Mouse (Mus musculus): ENCODE measurements around the gene Ugt1a5. TPM values are rescaled to one million over a fixed set of nuclear protein-coding genes. Genes with fewer than 3 reads are reported as not detected.

The Ugt1a5 gene
- polyA plus RNA-seq, 1 experiment from 2014 or later, result not detected

- WGBS, result 77% methylated on average over 4 of the region's 4 CpGs
- Histone ChIP-seq H3K4me2 (replicated peaks) (no peak overlapping the region), H3K9me3 (ENCODE audit: control insufficient read depth, low read length) (peaks cover 99% of the 10 kb centered on the region), H3K4me1 (replicated peaks; ENCODE audit: control insufficient read depth, insufficient read depth, low read length) (no peaks in the 10 kb centered on the region), H3K36me3 (replicated peaks; ENCODE audit: control insufficient read depth, insufficient read depth) (no peaks in the 10 kb centered on the region), H3K4me3 (replicated peaks; ENCODE audit: low read length) (no peak overlapping the region), H3K27me3 (ENCODE audit: control insufficient read depth, insufficient read depth, low read length) (no peaks in the 10 kb centered on the region), H3K9ac (no peak overlapping the region), H3K27ac (no peak overlapping the region)
- DNase-seq (ENCODE audit: low spot score), result no peak
- ATAC-seq (ENCODE audit: low FRiP score), result no peak
These were observed 74.8 kb downstream of the Ugt1a5 start for GRCm38 (mm10) chr1:88240579-88240978.

DNA sequence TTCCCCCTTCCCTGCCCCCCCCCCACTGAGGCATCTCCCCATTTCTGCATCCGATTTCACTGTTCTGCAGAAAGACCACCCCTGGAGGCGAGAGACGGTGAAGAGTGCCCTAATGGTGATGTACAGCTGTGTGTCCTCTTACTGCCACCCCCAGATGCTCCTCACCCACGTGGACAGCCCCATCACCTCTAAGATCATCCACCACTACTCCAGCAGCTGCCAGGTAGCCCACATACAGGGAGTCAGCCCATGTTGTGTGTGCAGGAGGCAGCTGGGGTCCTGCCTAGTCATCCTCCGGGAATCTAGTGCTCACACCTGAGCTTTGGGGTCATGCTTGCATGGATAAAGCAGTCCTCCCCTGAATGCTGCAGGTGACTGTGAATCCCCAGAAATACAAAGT is 78.0 kb downstream of the Ugt1a5 start:
- ATAC-seq (ENCODE audit: low FRiP score), result no peak
- H3K4me3 ChIP-seq (replicated peaks; ENCODE audit: low read length), result no peak overlapping the region

GRCm38 (mm10) chr1:88245881-88246280 is 80.1 kb downstream of the Ugt1a5 start:
- no peak overlapping the region for H3K9ac ChIP-seq
- WGBS, result 79% methylated on average over 6 of the region's 6 CpGs
- ATAC-seq (ENCODE audit: low FRiP score) (no peak), DNase-seq (ENCODE audit: low spot score) (no peak)
- no peak overlapping the region for H3K4me3 ChIP-seq (replicated peaks; ENCODE audit: low read length)
- H3K36me3 ChIP-seq (replicated peaks; ENCODE audit: control insufficient read depth, insufficient read depth), result no peaks in the 10 kb centered on the region
- peaks cover 100% of the 10 kb centered on the region for H3K9me3 ChIP-seq (ENCODE audit: control insufficient read depth, low read length)
- H3K27me3 ChIP-seq (ENCODE audit: control insufficient read depth, insufficient read depth, low read length), result no peaks in the 10 kb centered on the region
- H3K4me1 ChIP-seq (replicated peaks; ENCODE audit: control insufficient read depth, insufficient read depth, low read length), result no peaks in the 10 kb centered on the region
- H3K4me2 ChIP-seq (replicated peaks), result no peak overlapping the region
- H3K27ac ChIP-seq, result no peak overlapping the region

More for the DNA sequence above, 78.0 kb downstream of the Ugt1a5 start:
- H3K4me1 ChIP-seq (replicated peaks; ENCODE audit: control insufficient read depth, insufficient read depth, low read length), result no peaks in the 10 kb centered on the region
- WGBS, result 68% methylated on average over 5 of the region's 5 CpGs
- no peaks in the 10 kb centered on the region for H3K36me3 ChIP-seq (replicated peaks; ENCODE audit: control insufficient read depth, insufficient read depth)
- H3K9me3 ChIP-seq (ENCODE audit: control insufficient read depth, low read length), result peaks cover 100% of the 10 kb centered on the region
- no peak overlapping the region for H3K27ac ChIP-seq
- no peak overlapping the region for H3K9ac ChIP-seq
- DNase-seq (ENCODE audit: low spot score), result no peak
- H3K27me3 ChIP-seq (ENCODE audit: control insufficient read depth, insufficient read depth, low read length), result no peaks in the 10 kb centered on the region
- H3K4me2 ChIP-seq (replicated peaks), result no peak overlapping the region

DNA sequence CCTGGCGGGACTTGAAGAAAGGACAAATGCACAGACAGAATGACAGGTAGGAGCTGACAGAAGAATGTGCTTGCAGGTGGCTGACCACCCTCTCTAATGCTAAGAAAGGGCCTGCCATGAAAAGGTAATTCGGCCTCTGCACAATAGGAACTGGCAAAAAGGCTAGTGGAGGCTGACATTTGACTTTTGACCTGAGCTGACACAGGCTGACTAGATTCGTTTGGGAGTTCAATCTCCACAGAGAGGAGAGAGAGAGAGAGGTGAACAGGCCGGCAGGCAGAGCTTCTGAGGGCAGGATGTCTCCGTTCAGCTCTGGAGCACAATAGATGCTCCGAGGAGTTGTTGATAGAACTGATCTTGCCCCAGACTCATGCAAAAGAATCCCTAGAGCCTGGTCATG is 80.6 kb downstream of the Ugt1a5 start:
- DNase-seq (ENCODE audit: low spot score) (no peak), ATAC-seq (ENCODE audit: low FRiP score) (no peak)
- Histone ChIP-seq H3K9ac (no peak overlapping the region), H3K36me3 (replicated peaks; ENCODE audit: control insufficient read depth, insufficient read depth) (no peaks in the 10 kb centered on the region), H3K4me1 (replicated peaks; ENCODE audit: control insufficient read depth, insufficient read depth, low read length) (no peaks in the 10 kb centered on the region), H3K27ac (no peak overlapping the region), H3K9me3 (ENCODE audit: control insufficient read depth, low read length) (peaks cover 100% of the 10 kb centered on the region), H3K4me2 (replicated peaks) (no peak overlapping the region), H3K27me3 (ENCODE audit: control insufficient read depth, insufficient read depth, low read length) (no peaks in the 10 kb centered on the region), H3K4me3 (replicated peaks; ENCODE audit: low read length) (no peak overlapping the region)
- 46% methylated on average over 6 of the region's 6 CpGs for WGBS

GRCm38 (mm10) chr1:88247660-88248059 is 81.8 kb downstream of the Ugt1a5 start:
- Histone ChIP-seq H3K36me3 (replicated peaks; ENCODE audit: control insufficient read depth, insufficient read depth) (no peaks in the 10 kb centered on the region), H3K27ac (no peak overlapping the region), H3K9ac (no peak overlapping the region), H3K9me3 (ENCODE audit: control insufficient read depth, low read length) (peaks cover 98% of the 10 kb centered on the region), H3K4me2 (replicated peaks) (no peak overlapping the region), H3K27me3 (ENCODE audit: control insufficient read depth, insufficient read depth, low read length) (no peaks in the 10 kb centered on the region), H3K4me1 (replicated peaks; ENCODE audit: control insufficient read depth, insufficient read depth, low read length) (no peaks in the 10 kb centered on the region), H3K4me3 (replicated peaks; ENCODE audit: low read length) (no peak overlapping the region)
- ATAC-seq (ENCODE audit: low FRiP score), result no peak
- DNase-seq (ENCODE audit: low spot score), result no peak
- WGBS, result 48% methylated on average over 2 of the region's 2 CpGs

DNA sequence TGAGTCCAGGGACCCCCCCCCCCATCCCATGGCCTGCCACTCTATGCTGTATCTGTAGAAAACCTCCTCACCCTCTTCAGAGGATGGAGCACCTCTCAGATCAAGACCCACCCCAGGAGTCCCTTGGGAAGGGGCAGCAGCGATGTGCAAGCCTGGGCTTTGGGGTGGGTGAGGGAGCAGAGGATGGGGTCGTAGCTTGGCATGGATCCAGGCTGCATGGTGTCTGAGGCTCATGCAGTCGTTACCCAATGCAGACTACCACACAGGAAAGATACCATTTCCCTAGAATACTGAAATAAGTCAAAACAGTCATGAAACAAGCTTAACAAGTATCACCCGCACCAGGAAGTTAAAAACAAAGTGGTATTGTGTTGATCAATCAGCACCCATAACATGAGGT is 82.8 kb downstream of the Ugt1a5 start:
- Histone ChIP-seq H3K9me3 (ENCODE audit: control insufficient read depth, low read length) (peaks cover 98% of the 10 kb centered on the region), H3K4me1 (replicated peaks; ENCODE audit: control insufficient read depth, insufficient read depth, low read length) (no peaks in the 10 kb centered on the region), H3K27me3 (ENCODE audit: control insufficient read depth, insufficient read depth, low read length) (no peaks in the 10 kb centered on the region), H3K9ac (no peak overlapping the region), H3K4me3 (replicated peaks; ENCODE audit: low read length) (no peak overlapping the region), H3K36me3 (replicated peaks; ENCODE audit: control insufficient read depth, insufficient read depth) (no peaks in the 10 kb centered on the region), H3K4me2 (replicated peaks) (no peak overlapping the region), H3K27ac (no peak overlapping the region)
- WGBS, result 71% methylated on average over 4 of the region's 4 CpGs
- ATAC-seq (ENCODE audit: low FRiP score) (no peak), DNase-seq (ENCODE audit: low spot score) (no peak)

- Histone ChIP-seq H3K4me2 (replicated peaks) (no peak overlapping the region), H3K9ac (no peak overlapping the region), H3K4me3 (replicated peaks; ENCODE audit: low read length) (no peak overlapping the region), H3K36me3 (replicated peaks; ENCODE audit: control insufficient read depth, insufficient read depth) (no peaks in the 10 kb centered on the region), H3K4me1 (replicated peaks; ENCODE audit: control insufficient read depth, insufficient read depth, low read length) (no peaks in the 10 kb centered on the region), H3K9me3 (ENCODE audit: control insufficient read depth, low read length) (peaks cover 97% of the 10 kb centered on the region), H3K27ac (no peak overlapping the region), H3K27me3 (ENCODE audit: control insufficient read depth, insufficient read depth, low read length) (no peaks in the 10 kb centered on the region)
- WGBS, result 80% methylated on average over 7 of the region's 7 CpGs
- no peak for ATAC-seq (ENCODE audit: low FRiP score)
- no peak for DNase-seq (ENCODE audit: low spot score)
These were observed 83.8 kb downstream of the Ugt1a5 start for GRCm38 (mm10) chr1:88249596-88249995.

DNA sequence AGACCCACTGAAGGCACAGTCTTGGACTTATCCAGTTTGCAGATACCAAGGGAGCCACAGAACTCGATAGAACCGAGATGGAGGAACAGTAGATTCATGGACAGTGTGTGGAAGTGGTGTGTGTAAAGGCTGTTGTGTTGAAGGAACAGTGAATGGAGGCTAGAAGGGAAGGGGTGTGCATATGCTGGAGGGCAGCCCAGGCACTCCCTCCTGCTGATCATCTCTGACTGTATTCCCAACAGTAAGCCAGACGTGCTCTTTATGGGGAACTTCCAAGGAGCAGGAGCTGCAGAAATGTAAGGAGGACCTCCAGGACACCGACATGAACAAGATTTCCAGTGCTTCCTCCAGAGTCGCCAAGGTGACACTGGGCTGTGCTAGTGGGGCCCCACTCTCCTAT is 84.2 kb downstream of the Ugt1a5 start:
- ATAC-seq (ENCODE audit: low FRiP score) (no peak), DNase-seq (ENCODE audit: low spot score) (no peak)
- H3K4me2 ChIP-seq (replicated peaks), result no peak overlapping the region
- H3K4me3 ChIP-seq (replicated peaks; ENCODE audit: low read length), result no peak overlapping the region
- no peak overlapping the region for H3K27ac ChIP-seq
- H3K27me3 ChIP-seq (ENCODE audit: control insufficient read depth, insufficient read depth, low read length), result no peaks in the 10 kb centered on the region
- H3K9ac ChIP-seq, result no peak overlapping the region
- H3K9me3 ChIP-seq (ENCODE audit: control insufficient read depth, low read length), result peaks cover 97% of the 10 kb centered on the region
- WGBS, result 86% methylated on average over 5 of the region's 5 CpGs
- H3K36me3 ChIP-seq (replicated peaks; ENCODE audit: control insufficient read depth, insufficient read depth), result no peaks in the 10 kb centered on the region
- no peaks in the 10 kb centered on the region for H3K4me1 ChIP-seq (replicated peaks; ENCODE audit: control insufficient read depth, insufficient read depth, low read length)

DNA sequence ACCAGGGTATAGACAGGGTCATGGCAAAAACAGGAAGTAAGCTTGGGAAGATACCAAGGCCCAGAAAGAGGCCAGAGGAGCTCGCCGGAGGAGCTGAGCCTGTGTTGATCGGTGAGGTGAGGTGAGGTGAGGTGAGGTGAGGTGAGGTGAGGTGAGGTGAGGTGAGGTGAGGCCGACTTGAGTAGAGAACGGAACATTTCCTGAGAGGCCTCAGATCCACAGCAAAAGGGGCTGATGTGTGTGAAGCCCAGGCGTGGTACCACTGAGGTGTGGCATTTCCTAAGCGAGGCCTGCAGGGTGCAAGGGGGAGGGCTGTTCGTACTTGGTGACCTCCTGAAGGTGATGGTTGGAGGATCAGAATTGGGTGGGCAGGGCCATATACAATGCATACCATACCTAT is 87.3 kb downstream of the Ugt1a5 start:
- DNase-seq (ENCODE audit: low spot score) (no peak), ATAC-seq (ENCODE audit: low FRiP score) (no peak)
- Histone ChIP-seq H3K4me1 (replicated peaks; ENCODE audit: control insufficient read depth, insufficient read depth, low read length) (no peaks in the 10 kb centered on the region), H3K9ac (no peak overlapping the region), H3K4me2 (replicated peaks) (no peak overlapping the region), H3K27ac (no peak overlapping the region), H3K27me3 (ENCODE audit: control insufficient read depth, insufficient read depth, low read length) (no peaks in the 10 kb centered on the region), H3K9me3 (ENCODE audit: control insufficient read depth, low read length) (peaks cover 95% of the 10 kb centered on the region), H3K4me3 (replicated peaks; ENCODE audit: low read length) (no peak overlapping the region), H3K36me3 (replicated peaks; ENCODE audit: control insufficient read depth, insufficient read depth) (no peaks in the 10 kb centered on the region)
- 77% methylated on average over 8 of the region's 8 CpGs for WGBS

GRCm38 (mm10) chr1:88253540-88253939 is 87.7 kb downstream of the Ugt1a5 start:
- H3K36me3 ChIP-seq (replicated peaks; ENCODE audit: control insufficient read depth, insufficient read depth), result no peaks in the 10 kb centered on the region
- no peak overlapping the region for H3K4me2 ChIP-seq (replicated peaks)
- H3K9ac ChIP-seq, result no peak overlapping the region
- no peak overlapping the region for H3K4me3 ChIP-seq (replicated peaks; ENCODE audit: low read length)
- DNase-seq (ENCODE audit: low spot score), result no peak
- no peak for ATAC-seq (ENCODE audit: low FRiP score)
- WGBS, result 75% methylated on average over 6 of the region's 6 CpGs
- no peaks in the 10 kb centered on the region for H3K4me1 ChIP-seq (replicated peaks; ENCODE audit: control insufficient read depth, insufficient read depth, low read length)
- H3K9me3 ChIP-seq (ENCODE audit: control insufficient read depth, low read length), result peaks cover 91% of the 10 kb centered on the region
- no peaks in the 10 kb centered on the region for H3K27me3 ChIP-seq (ENCODE audit: control insufficient read depth, insufficient read depth, low read length)
- no peak overlapping the region for H3K27ac ChIP-seq
